Mouse (Mus musculus) kidney, adult 2 months (tissue): Measurements from ENCODE around the gene AC109138.7. TPM values are rescaled to one million over a fixed set of nuclear protein-coding genes. Genes with fewer than 3 reads are reported as not detected.

Experiments
- DNase-seq: peaks from one replicate; pipeline ENCODE4 v3.0.0; 2021
- H3K27ac ChIP-seq: fragments of 200-500 bp; 2 replicates; pipeline ENCODE4 v1.5.1; 2012; ENCODE audit warnings: low read depth, low read length, control low read depth, inconsistent platforms; ENCODE audit not compliant: insufficient read depth
- H3K27me3 ChIP-seq: fragments of 200-500 bp; replicated peaks from 2 replicates; pipeline ENCODE4 v1.6.1; 2012; ENCODE audit warnings: mild to moderate bottlenecking, moderate library complexity, low read length, inconsistent platforms; ENCODE audit not compliant: control insufficient read depth, insufficient read depth
- H3K36me3 ChIP-seq: fragments of 200-500 bp; 2 replicates; pipeline ENCODE4 v1.6.1; 2012; ENCODE audit warnings: mild to moderate bottlenecking, moderate library complexity, low read length, inconsistent platforms; ENCODE audit not compliant: control insufficient read depth, insufficient read depth
- H3K4me1 ChIP-seq: fragments of 200-500 bp; 2 replicates; pipeline ENCODE4 v1.6.1; 2011; ENCODE audit warnings: low read length; ENCODE audit not compliant: control insufficient read depth, insufficient read depth
- H3K4me3 ChIP-seq: fragments of 200-500 bp; 2 replicates; pipeline ENCODE4 v1.5.1; 2011; ENCODE audit warnings: mild to moderate bottlenecking, low read depth, low read length, control low read depth; ENCODE audit not compliant: insufficient read depth
- CTCF ChIP-seq: fragments of 200-500 bp; conservative IDR thresholded peaks from 2 replicates; pipeline ENCODE4 v1.5.1; 2011; ENCODE audit warnings: low read depth, mild to moderate bottlenecking, control low read depth, low read length, moderate library complexity, mixed read lengths; ENCODE audit not compliant: insufficient read depth, insufficient read length
- POLR2A ChIP-seq: fragments of 200-500 bp; IDR thresholded peaks from one replicate; pipeline ENCODE4 v1.6.1; 2011; ENCODE audit warnings: low read depth, low read length, control low read depth
- WGBS: fragments of 180-500 bp; shearing (Covaris S2); methylation state at CpG from one replicate; pipeline ENCODE4 v1.1.7; 2018; 5-methylcytosine and 5-hydroxymethylcytosine counted together
- polyA plus RNA-seq: library from polyadenylated mRNA; depleted of rRNA; stranded (reverse); fragments of >200 nt; gene quantifications from 2 replicates; pipeline ENCODE4 v1.2.3, GENCODE M21; 2012

The AC109138.7 gene
- polyA plus RNA-seq, 1 experiment, result 3.4 TPM

- Histone ChIP-seq H3K4me3 (peak overlapping the region; percentile 60), H3K36me3 (no peaks in the 10 kb centered on the region), H3K27ac (peak overlapping the region; percentile 41; the same call in 1 of the 2 replicates), H3K27me3 (no peaks in the 10 kb centered on the region), H3K4me1 (peaks cover 9% of the 10 kb centered on the region)
- peak; percentile 83 for DNase-seq
- no peak for TF ChIP-seq POLR2A
- TF ChIP-seq CTCF, result no peak
- 12% methylated on average over 9 of the region's 9 CpGs for WGBS
Observed at GRCm38 (mm10) chr19:4213524-4213974, 608 bp upstream of the AC109138.7 start.

- Histone ChIP-seq H3K4me3 (peak overlapping the region; percentile 60), H3K27me3 (no peaks in the 10 kb centered on the region), H3K27ac (peak overlapping the region; percentile 28), H3K36me3 (no peaks in the 10 kb centered on the region), H3K4me1 (peaks cover 9% of the 10 kb centered on the region)
- DNase-seq, result peak; percentile 50
- WGBS, result under 1% methylated on average over 73 of the region's 81 CpGs
- TF ChIP-seq CTCF (no peak), POLR2A (no peak)
Observed at GRCm38 (mm10) chr19:4214771-4215450, 754 bp downstream of the AC109138.7 start.

DNA sequence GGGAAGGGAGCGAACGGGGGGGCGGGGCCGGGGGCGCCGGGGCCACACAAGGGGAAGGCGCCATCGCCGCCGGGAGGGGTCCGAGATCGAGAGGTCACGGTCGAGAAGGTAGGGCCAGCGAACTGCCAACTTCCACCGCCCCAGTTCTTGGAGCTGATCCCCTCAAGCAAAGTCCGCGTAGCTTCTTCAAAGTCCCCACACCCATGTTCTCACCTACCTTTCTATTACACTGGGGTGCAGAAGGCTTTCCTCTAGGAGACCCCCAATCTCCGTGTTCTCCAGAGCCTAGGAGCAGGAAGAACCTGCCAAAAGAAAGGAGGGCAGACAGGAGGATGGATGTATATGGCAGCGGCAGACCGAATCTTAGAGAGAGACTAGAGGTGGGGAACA, 1.3 kb downstream of the AC109138.7 start:
- WGBS, result 4% methylated on average over 21 of the region's 21 CpGs
- Histone ChIP-seq H3K27ac (no peak overlapping the region), H3K27me3 (no peaks in the 10 kb centered on the region), H3K36me3 (no peaks in the 10 kb centered on the region), H3K4me1 (peaks cover 9% of the 10 kb centered on the region), H3K4me3 (peak overlapping the region; percentile 60)
- DNase-seq, result no peak
- TF ChIP-seq CTCF (no peak), POLR2A (no peak)

DNA sequence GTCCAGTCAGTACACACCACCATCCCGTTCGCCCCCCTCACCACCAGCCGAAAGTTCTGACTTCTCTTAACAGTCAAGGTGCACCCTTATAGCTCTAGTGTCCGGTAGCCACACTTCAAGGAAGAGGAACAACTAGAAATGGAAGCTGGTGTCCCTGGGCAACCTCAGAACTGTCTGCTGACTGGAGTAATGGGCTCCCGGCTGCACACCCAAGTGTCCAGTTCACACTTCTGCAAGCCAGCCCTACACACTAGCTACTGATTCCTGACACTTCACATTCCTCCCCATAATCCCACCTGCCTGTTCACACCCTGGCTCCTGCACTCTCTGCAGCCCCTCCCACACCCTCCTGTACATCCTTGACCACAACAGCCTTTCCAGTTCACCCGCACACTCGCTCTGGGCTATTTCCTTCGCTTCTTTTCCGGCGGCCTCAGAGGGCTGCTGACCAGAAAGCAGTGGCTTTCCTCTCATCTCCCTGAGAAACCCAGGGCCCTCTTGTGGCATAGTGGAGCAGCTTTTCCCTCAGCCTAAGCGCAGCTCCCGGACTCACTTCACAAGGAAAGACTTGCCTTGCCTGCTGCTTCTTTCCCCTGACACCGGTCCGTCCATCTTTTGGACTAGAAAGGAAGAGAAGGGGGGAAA, 2.0 kb downstream of the AC109138.7 start:
- WGBS, result 19% methylated on average over 14 of the region's 14 CpGs
- peak; percentile 69 for DNase-seq
- no peak overlapping the region for H3K27ac ChIP-seq
- TF ChIP-seq POLR2A, result no peak
- peak; percentile 58; the same call in 1 of the 2 replicates for TF ChIP-seq CTCF
- H3K27me3 ChIP-seq, result no peaks in the 10 kb centered on the region
- H3K4me1 ChIP-seq, result peaks cover 12% of the 10 kb centered on the region
- no peak overlapping the region for H3K4me3 ChIP-seq
- no peaks in the 10 kb centered on the region for H3K36me3 ChIP-seq

GRCm38 (mm10) chr19:4217140-4217539, 3.0 kb downstream of the AC109138.7 start:
- WGBS, result 45% methylated on average over 5 of the region's 5 CpGs
- Histone ChIP-seq H3K27ac (no peak overlapping the region), H3K27me3 (no peaks in the 10 kb centered on the region), H3K36me3 (no peaks in the 10 kb centered on the region), H3K4me1 (peaks cover 12% of the 10 kb centered on the region), H3K4me3 (no peak overlapping the region)
- DNase-seq, result no peak
- TF ChIP-seq POLR2A, result no peak
- no peak for TF ChIP-seq CTCF

DNA sequence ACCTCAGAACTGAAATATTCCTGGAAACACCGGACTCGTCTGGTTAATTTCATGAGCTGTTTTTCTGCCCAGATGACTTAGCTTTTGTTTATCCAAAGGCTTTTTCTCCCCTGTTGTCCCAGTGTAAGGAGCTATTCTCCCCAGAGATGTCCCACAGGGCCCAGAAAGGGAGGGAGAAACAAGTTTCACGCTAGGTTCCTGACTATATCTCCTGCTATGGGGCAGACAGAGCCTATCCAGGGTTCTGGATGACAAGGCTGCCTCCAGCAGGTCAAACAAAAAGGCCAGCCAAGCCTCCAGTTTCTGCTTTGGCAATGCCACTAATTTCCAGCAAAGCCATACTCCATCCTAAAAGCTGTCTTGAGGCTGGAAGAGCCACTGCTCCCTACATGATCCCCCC, 3.7 kb downstream of the AC109138.7 start:
- H3K4me1 ChIP-seq, result peaks cover 15% of the 10 kb centered on the region
- no peak overlapping the region for H3K4me3 ChIP-seq
- H3K27me3 ChIP-seq, result no peaks in the 10 kb centered on the region
- H3K27ac ChIP-seq, result no peak overlapping the region
- DNase-seq, result no peak
- WGBS, result 73% methylated on average over 3 of the region's 3 CpGs
- no peaks in the 10 kb centered on the region for H3K36me3 ChIP-seq
- TF ChIP-seq POLR2A (no peak), CTCF (no peak)

DNA sequence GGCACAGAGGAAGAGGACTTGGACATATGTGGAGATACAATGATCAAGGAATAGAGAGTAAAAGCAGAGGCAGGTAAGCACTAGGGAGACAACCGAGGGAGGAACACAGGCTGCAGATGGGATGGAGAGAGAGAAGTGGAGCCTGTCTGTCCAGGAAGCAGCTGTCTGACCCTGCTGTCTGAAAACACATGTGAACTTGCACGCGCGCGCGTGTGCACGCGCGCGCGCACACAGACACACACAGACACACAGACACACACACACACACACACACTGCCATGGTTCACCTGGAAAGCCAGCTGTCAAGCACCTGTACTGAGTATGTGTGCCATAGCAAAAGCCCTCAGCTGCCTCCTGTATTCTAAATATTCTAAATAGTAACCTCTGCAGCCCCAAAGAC, 4.1 kb downstream of the AC109138.7 start:
- no peaks in the 10 kb centered on the region for H3K27me3 ChIP-seq
- H3K4me3 ChIP-seq, result no peak overlapping the region
- peaks cover 12% of the 10 kb centered on the region for H3K4me1 ChIP-seq
- DNase-seq, result no peak
- TF ChIP-seq CTCF, result no peak
- no peaks in the 10 kb centered on the region for H3K36me3 ChIP-seq
- no peak overlapping the region for H3K27ac ChIP-seq
- WGBS, result 95% methylated on average over 10 of the region's 11 CpGs
